Mouse (Mus musculus): ENCODE data around the gene Trmt5.

Gene Trmt5

GRCm38 (mm10) chr12:73286287-73287092 lies at the start of gene Trmt5, which contains the start of gene Slc38a6:
Trmt5 (minus strand) TSS chr12:73286710.
Slc38a6 (plus strand) TSS chr12:73286779.
- peak; percentile 98 for DNase-seq (ENCODE audit: low read depth, low spot score)

DNA sequence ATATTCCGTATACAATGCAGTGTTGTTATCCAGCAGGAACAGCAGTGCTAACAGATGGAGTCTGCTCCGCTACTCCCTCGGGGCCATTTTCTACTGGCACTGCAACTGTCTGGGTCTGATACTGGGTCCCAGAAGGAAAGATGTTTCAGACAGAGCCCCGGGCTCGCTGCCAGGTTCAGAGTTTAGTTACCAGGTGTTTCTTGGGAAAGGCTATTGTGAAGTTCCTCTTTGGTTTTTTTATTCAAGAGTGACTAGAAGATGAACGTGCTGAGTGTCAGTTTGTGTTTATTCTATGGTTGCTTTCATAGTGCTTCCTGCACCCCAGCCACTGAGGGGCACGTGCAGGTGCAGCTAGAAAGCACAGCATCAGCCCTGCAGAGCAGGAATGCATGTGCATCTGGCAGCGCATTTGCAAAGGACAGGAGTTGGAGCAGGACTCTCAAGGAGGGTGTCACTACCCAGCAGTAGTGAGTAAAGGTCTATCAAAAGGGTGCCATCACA lies 47.6 kb upstream of the Trmt5 start:
- DNase-seq (ENCODE audit: low read depth, low spot score) = peak; percentile 25

DNA sequence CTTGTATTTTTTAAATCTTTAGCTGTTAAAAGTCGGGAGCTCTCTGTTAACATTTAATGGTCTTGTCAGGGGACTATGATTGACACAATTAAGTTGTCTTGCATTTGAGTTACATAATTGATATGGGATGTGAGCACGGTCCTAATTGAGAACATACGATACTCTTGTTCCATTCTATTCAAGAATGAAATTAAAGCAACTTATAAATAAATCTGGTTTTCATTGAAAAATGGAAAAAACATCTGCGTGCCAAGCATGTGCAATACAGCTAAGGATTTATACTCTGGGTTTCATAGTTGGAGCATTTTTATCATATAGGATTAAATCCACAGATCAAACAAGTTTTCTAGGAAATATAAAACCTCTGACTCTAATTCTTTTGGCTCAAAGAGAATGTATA lies 46.2 kb upstream of the Trmt5 start:
- no peak for DNase-seq (ENCODE audit: low read depth, low spot score)

DNA sequence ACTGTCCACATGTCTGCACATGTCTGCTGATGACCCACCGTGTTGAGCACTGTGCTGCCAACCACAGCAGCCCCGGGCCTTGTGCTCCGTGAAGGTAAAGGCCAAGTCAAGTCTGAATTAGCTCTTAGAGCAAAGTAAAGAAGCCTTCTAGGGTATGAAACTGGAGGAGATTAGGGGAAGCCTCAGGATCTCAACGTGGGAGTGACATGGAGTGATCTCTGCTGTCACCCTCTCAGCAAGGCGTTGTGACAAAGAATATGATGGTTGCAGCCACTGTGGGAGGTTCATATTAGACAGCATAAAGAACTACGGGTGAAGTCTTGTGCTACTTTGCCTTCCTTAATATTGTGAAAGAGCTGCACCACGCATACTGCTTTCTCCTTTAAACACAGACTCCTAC lies 43.7 kb upstream of the Trmt5 start:
- DNase-seq (ENCODE audit: low read depth, low spot score) = peak; percentile 36

- DNase-seq (ENCODE audit: low read depth, low spot score) = no peak
Measured at GRCm38 (mm10) chr12:73328448-73329167, 42.1 kb upstream of the Trmt5 start.

GRCm38 (mm10) chr12:73327381-73327780 lies 40.9 kb upstream of the Trmt5 start:
- no peak for DNase-seq (ENCODE audit: low read depth, low spot score)

DNA sequence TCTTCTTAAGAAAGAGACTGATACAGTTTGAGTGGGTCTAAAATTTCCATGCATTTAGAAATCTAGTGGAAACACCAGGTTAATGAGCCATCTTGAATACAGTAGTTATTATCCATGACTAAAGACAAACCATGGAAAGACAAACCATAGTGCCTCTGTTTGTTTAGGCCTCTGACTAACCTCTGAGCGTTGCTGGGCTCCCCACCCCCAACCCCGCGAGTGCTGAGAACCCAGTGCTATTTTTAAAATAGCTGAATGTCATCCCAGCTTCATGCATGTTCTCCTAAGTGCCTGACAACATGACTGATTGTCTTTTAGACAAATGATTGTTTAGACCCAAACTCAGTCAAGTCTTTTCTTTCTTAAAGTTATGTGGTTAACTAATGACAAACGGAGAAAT lies 39.1 kb upstream of the Trmt5 start:
- DNase-seq (ENCODE audit: low read depth, low spot score) = peak; percentile 27

DNA sequence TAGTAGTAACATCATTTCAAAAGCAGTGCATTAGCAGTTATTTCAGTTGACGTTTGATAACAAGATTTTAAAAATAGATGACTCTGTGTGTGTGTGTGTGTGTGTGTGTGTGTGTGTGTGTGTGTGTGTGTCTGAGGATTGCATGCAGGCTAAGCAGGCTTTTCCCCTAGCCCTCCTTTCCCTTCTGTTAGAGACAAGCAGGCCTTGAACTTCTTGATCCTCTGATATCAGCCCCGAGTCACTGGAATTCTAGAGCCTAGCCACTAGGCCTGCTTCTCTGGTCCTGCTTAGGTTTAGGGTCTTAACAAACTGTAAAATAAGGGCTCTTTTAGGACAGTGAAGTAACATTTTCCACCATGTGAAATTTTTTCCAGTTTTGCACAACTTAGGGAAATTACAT lies 38.7 kb upstream of the Trmt5 start:
- DNase-seq (ENCODE audit: low read depth, low spot score) = no peak

GRCm38 (mm10) chr12:73324742-73325141 lies 38.2 kb upstream of the Trmt5 start:
- DNase-seq (ENCODE audit: low read depth, low spot score) = peak; percentile 47

DNA sequence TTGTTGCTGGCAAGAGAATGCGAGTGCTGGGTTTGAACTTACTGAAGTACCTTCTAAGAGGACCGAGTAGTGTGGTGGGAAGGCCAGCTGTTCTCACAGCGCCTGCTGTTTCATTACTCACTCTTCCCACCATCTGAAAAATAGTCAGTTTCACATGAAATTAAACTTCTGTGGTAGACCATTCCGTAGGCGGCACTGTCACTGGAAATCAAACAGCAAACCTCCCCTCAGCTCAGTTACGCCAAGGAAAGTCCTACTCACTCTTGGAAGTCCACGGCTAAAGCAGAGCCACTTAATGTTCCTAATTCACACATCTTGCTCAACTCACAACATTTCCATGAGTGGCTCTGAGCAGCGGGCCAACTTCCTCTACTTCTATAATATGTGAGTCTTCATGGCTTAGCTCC lies 37.7 kb upstream of the Trmt5 start:
- peak; percentile 81 for DNase-seq (ENCODE audit: low read depth, low spot score)

GRCm38 (mm10) chr12:73317706-73318686 lies 31.5 kb upstream of the Trmt5 start:
- DNase-seq (ENCODE audit: low read depth, low spot score) = no peak

GRCm38 (mm10) chr12:73308711-73309110 lies 22.2 kb upstream of the Trmt5 start:
- DNase-seq (ENCODE audit: low read depth, low spot score) = peak; percentile 6

- no peak for DNase-seq (ENCODE audit: low read depth, low spot score)
Measured at GRCm38 (mm10) chr12:73307750-73308149, 21.2 kb upstream of the Trmt5 start.

DNA sequence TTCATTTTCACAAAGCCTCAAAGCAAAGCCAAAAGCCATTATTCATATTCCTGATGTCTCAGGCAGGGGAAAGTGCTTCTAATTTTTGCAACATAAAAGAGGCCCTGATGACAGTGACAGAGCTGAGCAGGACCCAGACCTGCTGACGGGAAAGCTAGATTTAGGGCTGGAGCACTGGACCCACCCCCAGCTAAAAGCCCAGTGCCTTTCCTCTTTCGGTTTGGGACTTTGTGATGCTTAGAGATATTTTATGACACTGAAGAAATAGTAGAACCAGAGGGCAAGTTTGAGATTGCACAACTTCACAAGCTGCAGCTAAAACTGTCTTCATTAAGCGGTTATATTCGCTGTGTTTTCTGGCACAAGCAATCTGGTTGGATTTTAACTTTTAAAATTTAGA lies 18.1 kb upstream of the Trmt5 start:
- no peak for DNase-seq (ENCODE audit: low read depth, low spot score)

DNA sequence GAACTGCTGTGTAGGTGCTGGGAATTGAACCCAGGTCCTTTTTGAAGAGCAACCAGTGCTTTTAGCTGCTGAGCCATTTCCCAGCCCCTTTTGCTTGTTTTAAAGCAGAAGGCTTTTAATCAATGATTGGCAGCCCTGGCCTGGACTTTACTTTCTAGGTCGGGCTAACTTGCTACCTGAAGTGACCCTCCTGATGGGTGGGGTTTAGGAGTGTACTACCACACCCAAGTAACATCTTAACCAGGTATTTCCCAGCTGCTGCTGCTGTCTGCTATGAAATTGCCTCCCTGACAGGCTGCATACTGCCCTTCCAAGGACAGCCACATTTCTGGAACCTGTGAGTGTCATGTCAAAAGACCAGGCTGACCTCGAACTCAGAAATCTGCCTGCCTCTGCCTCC lies 14.0 kb upstream of the Trmt5 start:
- DNase-seq (ENCODE audit: low read depth, low spot score) = no peak

GRCm38 (mm10) chr12:73298621-73299020 lies 12.1 kb upstream of the Trmt5 start:
- DNase-seq (ENCODE audit: low read depth, low spot score) = peak; percentile 53

DNA sequence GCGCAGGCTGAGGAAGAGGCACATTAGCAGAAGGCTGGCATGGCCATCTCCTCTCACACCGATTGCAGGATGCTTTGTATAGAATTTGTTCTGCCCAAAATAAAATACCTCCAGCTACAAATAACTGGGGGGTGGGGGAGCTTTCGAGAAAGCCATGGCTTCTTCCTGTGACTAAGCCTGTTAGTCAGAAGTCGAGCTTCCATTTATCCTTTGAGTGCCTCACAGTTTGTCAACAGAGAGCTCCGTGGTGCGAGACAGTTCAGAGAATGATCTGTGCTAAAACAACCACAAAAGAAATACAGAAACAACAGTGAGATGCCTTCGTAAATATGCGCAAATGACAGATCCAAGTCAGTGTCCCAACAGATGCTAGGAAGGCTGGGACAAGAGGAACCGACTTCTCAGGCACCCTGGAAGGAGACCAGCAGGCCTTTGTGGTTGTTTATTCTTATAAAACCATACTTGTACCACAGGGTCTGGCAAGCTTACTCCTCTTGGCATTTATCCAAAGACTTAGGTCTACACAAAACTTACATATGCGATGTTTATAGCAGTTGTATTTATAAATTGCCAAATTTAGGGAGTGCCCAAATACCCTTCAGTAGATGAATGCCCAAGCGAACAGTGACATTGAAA lies 9.1 kb upstream of the Trmt5 start:
- peak; percentile 40 for DNase-seq (ENCODE audit: low read depth, low spot score)

DNA sequence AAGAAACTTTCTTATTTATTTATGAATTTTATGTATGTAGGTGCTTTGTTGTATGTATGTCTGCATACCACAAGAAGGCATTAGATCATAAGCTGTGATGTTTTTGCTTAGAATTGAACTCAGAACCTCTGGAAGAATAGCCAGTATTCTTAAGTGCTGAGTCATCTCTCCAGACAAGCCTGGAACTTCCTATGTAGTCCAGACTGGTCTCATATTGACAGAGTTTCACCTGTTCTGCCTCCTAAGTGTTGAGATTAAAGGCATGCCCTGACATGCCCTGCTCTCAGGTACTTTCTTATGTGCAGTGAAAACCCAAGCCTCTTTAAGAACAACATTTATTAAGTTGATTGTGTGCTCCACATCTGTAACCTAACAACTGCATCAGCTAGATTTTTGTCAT lies 8.4 kb upstream of the Trmt5 start:
- DNase-seq (ENCODE audit: low read depth, low spot score) = no peak

GRCm38 (mm10) chr12:73288626-73289025 lies 2.1 kb upstream of the Trmt5 start:
- DNase-seq (ENCODE audit: low read depth, low spot score) = no peak

- peak; percentile 18 for DNase-seq (ENCODE audit: low read depth, low spot score)
Measured at GRCm38 (mm10) chr12:73287609-73288008, 1.1 kb upstream of the Trmt5 start.

GRCm38 (mm10) chr12:73274921-73275320 lies 11.6 kb downstream of the Trmt5 start:
- DNase-seq (ENCODE audit: low read depth, low spot score) = no peak

All from brain, adult 2 months (tissue).